Mouse (Mus musculus): ENCODE results near the gene 1700030J22Rik. TPM values are rescaled to one million over a fixed set of nuclear protein-coding genes. Genes with fewer than 3 reads are reported as not detected.
A peak's percentile ranks its signal among the peaks of the same experiment; 100 is the strongest.

1700030J22Rik gene
- polyA plus RNA-seq, 1 experiment from 2014 or later = 0.34 TPM

DNA sequence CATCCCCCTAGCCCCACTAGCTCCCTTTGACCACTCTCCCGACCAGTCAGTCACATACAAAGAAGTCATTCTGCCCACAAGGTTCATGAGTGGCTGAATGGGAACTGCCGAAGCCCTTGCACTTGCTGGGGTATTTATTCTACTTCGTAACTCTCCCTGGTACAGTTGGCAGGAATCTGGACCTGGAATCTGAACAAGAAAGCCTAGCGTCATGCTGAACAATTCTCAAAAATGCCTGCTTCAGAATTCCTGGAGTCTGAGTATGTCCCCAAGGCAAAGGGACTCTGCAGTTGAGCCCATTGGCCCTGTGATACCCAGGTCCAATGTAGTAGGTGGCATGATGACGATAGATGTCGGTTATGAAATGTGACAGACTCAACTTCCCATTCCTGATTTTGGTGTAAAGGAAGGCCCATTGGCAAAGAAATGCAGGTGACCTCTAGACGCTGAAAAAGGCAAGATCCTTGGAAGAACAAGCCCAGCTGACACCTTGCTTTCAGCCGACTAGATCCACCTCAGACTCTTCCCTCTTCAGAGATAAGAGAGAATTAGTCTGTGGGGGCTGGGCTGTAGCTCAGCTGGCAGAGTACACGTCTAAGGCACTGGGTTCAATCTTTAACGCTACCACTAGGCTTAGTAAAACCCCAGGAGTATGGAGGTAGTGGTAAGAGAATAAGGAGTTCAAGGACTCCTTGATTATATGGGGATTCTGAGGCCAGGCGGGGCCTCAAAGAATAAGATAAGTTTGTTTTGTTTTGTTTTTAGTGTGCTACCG is 36.3 kb downstream of the 1700030J22Rik start:
- ATAC-seq = no peak
- H3K9ac ChIP-seq (ENCODE audit: low read depth, low read length) = no peak overlapping the region
- no peaks in the 10 kb centered on the region; the same call in 1 of the 2 replicates for H3K4me1 ChIP-seq (replicated peaks; ENCODE audit: control insufficient read depth, insufficient read depth, low read length)
- no peaks in the 10 kb centered on the region for H3K27me3 ChIP-seq (replicated peaks; ENCODE audit: control insufficient read depth, insufficient read depth, low read length)
- TF ChIP-seq CTCF (IDR thresholded peaks at IDR 0.05; ENCODE audit: low read depth) = no peak
- H3K27ac ChIP-seq (ENCODE audit: low read depth, low read length) = no peak overlapping the region
- peak overlapping the region; percentile 93 for H3K4me2 ChIP-seq (replicated peaks; ENCODE audit: low read depth)
- H3K9me3 ChIP-seq (ENCODE audit: control insufficient read depth) = no peaks in the 10 kb centered on the region
- no peak overlapping the region for H3K4me3 ChIP-seq (ENCODE audit: low read depth, low read length)
- WGBS = 67% methylated on average over 12 of the region's 12 CpGs
- H3K36me3 ChIP-seq (ENCODE audit: control insufficient read depth, insufficient read depth) = peaks cover 12% of the 10 kb centered on the region; the same call in 1 of the 2 replicates

DNA sequence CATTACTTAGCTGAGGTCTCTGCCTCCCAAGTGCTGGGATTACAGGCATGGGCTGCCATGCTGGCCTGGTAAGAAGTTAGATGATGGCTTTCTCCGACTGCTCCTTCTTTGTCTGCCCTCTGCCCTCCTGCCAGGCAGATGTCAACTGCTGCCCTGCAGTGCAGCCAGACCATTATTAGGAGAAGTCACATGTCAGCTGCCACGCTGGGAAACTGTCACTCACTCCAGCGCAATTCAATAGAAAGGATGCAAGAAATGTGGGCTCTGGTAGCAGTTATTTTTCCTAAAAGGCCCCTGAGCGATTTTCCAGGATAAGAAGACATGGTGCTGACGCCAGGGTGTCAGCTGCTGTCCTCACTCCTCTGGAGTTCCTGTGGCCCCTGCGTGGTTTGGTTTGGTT is 43.3 kb downstream of the 1700030J22Rik start:
- Histone ChIP-seq H3K36me3 (ENCODE audit: control insufficient read depth, insufficient read depth) (peaks cover 34% of the 10 kb centered on the region), H3K27me3 (replicated peaks; ENCODE audit: control insufficient read depth, insufficient read depth, low read length) (no peaks in the 10 kb centered on the region), H3K4me1 (replicated peaks; ENCODE audit: control insufficient read depth, insufficient read depth, low read length) (no peaks in the 10 kb centered on the region), H3K4me3 (ENCODE audit: low read depth, low read length) (no peak overlapping the region), H3K9me3 (ENCODE audit: control insufficient read depth) (no peaks in the 10 kb centered on the region), H3K4me2 (replicated peaks; ENCODE audit: low read depth) (no peak overlapping the region), H3K9ac (ENCODE audit: low read depth, low read length) (no peak overlapping the region), H3K27ac (ENCODE audit: low read depth, low read length) (no peak overlapping the region)
- ATAC-seq = no peak
- no peak for TF ChIP-seq CTCF (IDR thresholded peaks at IDR 0.05; ENCODE audit: low read depth)
- WGBS = 92% methylated on average over 6 of the region's 6 CpGs

- H3K4me3 ChIP-seq (ENCODE audit: low read depth, low read length) = no peak overlapping the region
- H3K27me3 ChIP-seq (replicated peaks; ENCODE audit: control insufficient read depth, insufficient read depth, low read length) = no peaks in the 10 kb centered on the region
- H3K4me1 ChIP-seq (replicated peaks; ENCODE audit: control insufficient read depth, insufficient read depth, low read length) = no peaks in the 10 kb centered on the region
- no peak overlapping the region for H3K27ac ChIP-seq (ENCODE audit: low read depth, low read length)
- no peak for ATAC-seq
- 83% methylated on average over 4 of the region's 4 CpGs for WGBS
- no peak for TF ChIP-seq CTCF (IDR thresholded peaks at IDR 0.05; ENCODE audit: low read depth)
- H3K9ac ChIP-seq (ENCODE audit: low read depth, low read length) = no peak overlapping the region
- no peak overlapping the region for H3K4me2 ChIP-seq (replicated peaks; ENCODE audit: low read depth)
- peaks cover 34% of the 10 kb centered on the region for H3K36me3 ChIP-seq (ENCODE audit: control insufficient read depth, insufficient read depth)
- H3K9me3 ChIP-seq (ENCODE audit: control insufficient read depth) = no peaks in the 10 kb centered on the region
These were observed 43.8 kb downstream of the 1700030J22Rik start for GRCm38 (mm10) chr8:116934976-116935375.

GRCm38 (mm10) chr8:116928588-116928987 is 50.2 kb downstream of the 1700030J22Rik start:
- Histone ChIP-seq H3K27me3 (replicated peaks; ENCODE audit: control insufficient read depth, insufficient read depth, low read length) (no peaks in the 10 kb centered on the region), H3K4me3 (ENCODE audit: low read depth, low read length) (no peak overlapping the region), H3K4me2 (replicated peaks; ENCODE audit: low read depth) (no peak overlapping the region), H3K4me1 (replicated peaks; ENCODE audit: control insufficient read depth, insufficient read depth, low read length) (no peaks in the 10 kb centered on the region), H3K27ac (ENCODE audit: low read depth, low read length) (no peak overlapping the region), H3K9me3 (ENCODE audit: control insufficient read depth) (no peaks in the 10 kb centered on the region), H3K36me3 (ENCODE audit: control insufficient read depth, insufficient read depth) (peaks cover 4% of the 10 kb centered on the region), H3K9ac (ENCODE audit: low read depth, low read length) (no peak overlapping the region)
- 87% methylated on average over 5 of the region's 5 CpGs for WGBS
- no peak for ATAC-seq
- TF ChIP-seq CTCF (IDR thresholded peaks at IDR 0.05; ENCODE audit: low read depth) = no peak

DNA sequence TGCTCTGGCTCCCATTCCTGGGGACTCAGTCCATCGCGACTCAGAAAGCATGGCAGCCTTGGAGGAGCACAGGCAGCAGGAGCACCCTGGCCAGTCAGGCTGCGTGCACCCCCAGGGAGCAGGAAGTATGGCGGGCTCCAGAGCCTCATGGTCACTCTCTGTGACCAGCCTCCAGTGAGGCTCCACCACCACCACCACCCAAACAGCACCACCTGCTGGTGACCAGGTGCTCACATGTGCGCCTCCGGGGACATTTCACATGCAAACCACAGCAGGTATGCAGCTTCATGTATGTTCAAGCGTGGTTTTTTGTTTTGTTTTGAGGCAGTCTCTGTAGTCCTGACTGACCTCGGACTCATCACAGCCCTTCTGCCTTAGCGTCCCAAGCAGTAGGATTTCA is 50.9 kb downstream of the 1700030J22Rik start:
- peak; percentile 77 for TF ChIP-seq CTCF (IDR thresholded peaks at IDR 0.05; ENCODE audit: low read depth)
- no peak overlapping the region for H3K4me3 ChIP-seq (ENCODE audit: low read depth, low read length)
- no peaks in the 10 kb centered on the region for H3K27me3 ChIP-seq (replicated peaks; ENCODE audit: control insufficient read depth, insufficient read depth, low read length)
- H3K27ac ChIP-seq (ENCODE audit: low read depth, low read length) = no peak overlapping the region
- H3K9ac ChIP-seq (ENCODE audit: low read depth, low read length) = no peak overlapping the region
- H3K4me1 ChIP-seq (replicated peaks; ENCODE audit: control insufficient read depth, insufficient read depth, low read length) = no peaks in the 10 kb centered on the region
- 80% methylated on average over 9 of the region's 9 CpGs for WGBS
- H3K36me3 ChIP-seq (ENCODE audit: control insufficient read depth, insufficient read depth) = peaks cover 3% of the 10 kb centered on the region
- H3K4me2 ChIP-seq (replicated peaks; ENCODE audit: low read depth) = no peak overlapping the region
- no peaks in the 10 kb centered on the region for H3K9me3 ChIP-seq (ENCODE audit: control insufficient read depth)
- no peak for ATAC-seq

DNA sequence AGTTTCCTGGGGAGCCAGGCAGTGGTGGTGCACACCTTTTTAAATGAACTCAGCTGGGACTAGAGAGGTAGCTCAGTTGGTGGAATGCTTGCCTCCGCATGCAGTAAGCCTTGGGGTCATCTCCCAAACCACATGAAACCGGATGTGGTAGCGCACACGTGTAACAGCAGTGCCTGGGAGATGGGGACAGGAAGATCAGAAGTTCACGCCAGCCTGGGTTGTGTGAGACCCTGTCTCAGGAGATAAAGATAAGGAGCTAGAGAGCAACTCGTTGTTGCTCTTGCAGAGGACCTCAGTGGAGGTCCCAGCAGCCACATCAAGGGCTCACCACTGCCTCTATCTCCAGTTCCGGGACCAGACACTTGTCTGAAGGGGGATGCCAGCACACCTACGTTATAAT is 55.2 kb downstream of the 1700030J22Rik start:
- Histone ChIP-seq H3K9me3 (ENCODE audit: control insufficient read depth) (no peaks in the 10 kb centered on the region), H3K27ac (ENCODE audit: low read depth, low read length) (no peak overlapping the region), H3K36me3 (ENCODE audit: control insufficient read depth, insufficient read depth) (no peaks in the 10 kb centered on the region), H3K27me3 (replicated peaks; ENCODE audit: control insufficient read depth, insufficient read depth, low read length) (no peaks in the 10 kb centered on the region), H3K4me3 (ENCODE audit: low read depth, low read length) (no peak overlapping the region), H3K4me2 (replicated peaks; ENCODE audit: low read depth) (no peak overlapping the region), H3K9ac (ENCODE audit: low read depth, low read length) (no peak overlapping the region), H3K4me1 (replicated peaks; ENCODE audit: control insufficient read depth, insufficient read depth, low read length) (peaks cover 9% of the 10 kb centered on the region; the same call in 1 of the 2 replicates)
- TF ChIP-seq CTCF (IDR thresholded peaks at IDR 0.05; ENCODE audit: low read depth) = no peak
- no peak for ATAC-seq
- WGBS = 91% methylated on average over 8 of the region's 8 CpGs
